Mouse (Mus musculus) heart, embryonic 10.5 days (tissue): ENCODE data around the gene Klf16. TPM values are rescaled to one million over a fixed set of nuclear protein-coding genes. Genes with fewer than 3 reads are reported as not detected.
A peak's percentile ranks its signal among the peaks of the same experiment; 100 is the strongest.

Experiments
- DNase-seq: peaks from one replicate; pipeline ENCODE4 v3.0.0-alpha.2; 2017; ENCODE audit warnings: low spot score
- H3K27ac ChIP-seq: fragments of 300-500 bp; sonication (generic); 2 replicates; pipeline ENCODE4 v1.5.1; 2016; ENCODE audit warnings: mild to moderate bottlenecking
- H3K27me3 ChIP-seq: fragments of 300-500 bp; sonication (generic); 2 replicates; pipeline ENCODE4 v1.6.1; 2016; ENCODE audit warnings: mild to moderate bottlenecking; ENCODE audit not compliant: poor library complexity, insufficient read depth, severe bottlenecking
- H3K36me3 ChIP-seq: fragments of 300-500 bp; sonication (generic); 2 replicates; pipeline ENCODE4 v1.6.1; 2016; ENCODE audit warnings: mild to moderate bottlenecking, moderate library complexity
- H3K4me1 ChIP-seq: fragments of 300-500 bp; sonication (generic); 2 replicates; pipeline ENCODE4 v1.6.1; 2016; ENCODE audit warnings: mild to moderate bottlenecking
- H3K4me3 ChIP-seq: fragments of 300-500 bp; sonication (generic); 2 replicates; pipeline ENCODE4 v1.5.1; 2016; ENCODE audit warnings: mild to moderate bottlenecking, moderate library complexity
- H3K9me3 ChIP-seq: fragments of 300-500 bp; sonication (generic); 2 replicates; pipeline ENCODE4 v1.6.1; 2016; ENCODE audit warnings: mild to moderate bottlenecking, moderate library complexity
- WGBS: fragments of 180-500 bp; shearing (Covaris S2); methylation state at CpG from one replicate; pipeline ENCODE4 v1.1.7; 2016; 5-methylcytosine and 5-hydroxymethylcytosine counted together
- polyA plus RNA-seq: library from polyadenylated mRNA; unstranded; fragments of >200 nt; fragmentation: Nextera tagmentation; extraction: Ambion mirVana; gene quantifications from 2 replicates; pipeline ENCODE4 v1.2.1, GENCODE M21; 2016

Gene Klf16
- polyA plus RNA-seq = 7.9 and 8.1 TPM in 2 replicates

- H3K27ac ChIP-seq = peak within 1 kb of the TSS; percentile 92
- peak within 1 kb of the TSS; percentile 88 for H3K4me3 ChIP-seq
- no peaks in the 10 kb centered on the region for H3K9me3 ChIP-seq
- no peaks in the 10 kb centered on the region for H3K27me3 ChIP-seq
- under 1% methylated on average over 69 of the region's 97 CpGs for WGBS
- peaks cover 70% of the 10 kb centered on the region for H3K4me1 ChIP-seq
- peak; percentile 99 for DNase-seq
- H3K36me3 ChIP-seq = peaks cover 6% of the 10 kb centered on the region
Observed at GRCm38 (mm10) chr10:80577195-80578130, at the start of gene Klf16. Gene Klf16, minus strand, starts transcription at chr10:80577321.

- Histone ChIP-seq H3K27ac (0 out of 2 replicates have a peak overlapping the region, but pooled peaks have one; percentile 17), H3K27me3 (no peaks in the 10 kb centered on the region), H3K36me3 (peaks cover 14% of the 10 kb centered on the region), H3K9me3 (no peaks in the 10 kb centered on the region), H3K4me1 (peaks cover 81% of the 10 kb centered on the region), H3K4me3 (no peak overlapping the region)
- DNase-seq = no peak
- WGBS = 85% methylated on average over 4 of the region's 4 CpGs
Observed at GRCm38 (mm10) chr10:80625764-80626163, 48.6 kb upstream of the Klf16 start.

GRCm38 (mm10) chr10:80623457-80624191 lies 46.5 kb upstream of the Klf16 start:
- Histone ChIP-seq H3K4me3 (peak overlapping the region; percentile 91), H3K27ac (peak overlapping the region; percentile 96), H3K4me1 (peaks cover 69% of the 10 kb centered on the region), H3K9me3 (no peaks in the 10 kb centered on the region), H3K27me3 (no peaks in the 10 kb centered on the region), H3K36me3 (peaks cover 7% of the 10 kb centered on the region; the same call in 1 of the 2 replicates)
- WGBS = 17% methylated on average over 15 of the region's 15 CpGs
- DNase-seq = peak; percentile 87

DNA sequence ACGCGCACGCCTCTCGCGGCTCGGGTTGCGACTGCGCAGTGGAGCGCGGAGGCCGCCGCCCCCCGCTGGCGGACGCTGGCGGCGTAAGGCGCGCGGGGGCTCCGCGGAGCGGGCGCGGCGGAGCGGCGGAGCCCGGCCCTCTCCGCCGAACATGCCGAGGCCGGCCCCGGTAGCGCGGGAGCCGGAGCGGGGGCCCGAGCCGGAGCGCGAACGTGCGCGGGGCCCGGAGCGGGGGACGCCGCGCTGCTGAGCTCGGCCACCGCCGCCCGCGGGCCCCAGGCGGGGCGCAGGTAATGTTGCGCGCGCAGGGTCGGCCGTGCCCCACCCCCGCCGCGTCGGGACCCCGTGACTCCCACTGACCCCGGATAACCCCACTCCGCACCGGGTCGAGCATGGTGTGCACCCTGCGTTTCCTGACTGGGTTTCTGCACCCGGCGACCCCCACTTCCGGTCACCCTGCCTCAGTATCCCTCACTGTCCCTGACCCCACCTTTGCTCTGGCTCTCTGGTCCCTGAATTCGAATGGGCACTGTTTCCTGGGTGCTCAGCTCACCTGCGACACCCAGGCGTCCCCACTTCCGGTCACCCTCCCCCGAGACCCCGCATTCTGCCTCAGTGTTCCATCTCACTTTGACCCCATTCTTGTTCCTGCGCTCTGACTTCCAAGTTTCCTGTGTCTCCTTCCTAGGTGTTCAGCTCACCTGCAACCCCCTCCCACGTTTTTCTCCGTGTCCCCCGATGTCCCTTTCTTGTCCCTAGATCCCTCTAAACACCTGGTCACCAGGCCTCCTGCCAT lies 45.7 kb upstream of the Klf16 start, which contains the start of gene Csnk1g2:
Gene Csnk1g2, plus strand, starts transcription at position 178 of the 796 bp plus-strand sequence.
- DNase-seq = peak; percentile 84

GRCm38 (mm10) chr10:80621940-80622660 lies 45.0 kb upstream of the Klf16 start:
- Histone ChIP-seq H3K4me3 (peak overlapping the region; percentile 91), H3K4me1 (peaks cover 55% of the 10 kb centered on the region), H3K36me3 (peaks cover 7% of the 10 kb centered on the region; the same call in 1 of the 2 replicates), H3K9me3 (no peaks in the 10 kb centered on the region), H3K27me3 (no peaks in the 10 kb centered on the region), H3K27ac (peak overlapping the region; percentile 96)
- under 1% methylated on average over 64 of the region's 64 CpGs for WGBS
- peak; percentile 100 for DNase-seq

More for the DNA sequence above, 45.7 kb upstream of the Klf16 start, which contains the start of gene Csnk1g2:
- 2% methylated on average over 85 of the region's 85 CpGs for WGBS
- H3K9me3 ChIP-seq = no peaks in the 10 kb centered on the region
- H3K4me3 ChIP-seq = peak within 1 kb of the TSS; percentile 91
- no peaks in the 10 kb centered on the region for H3K27me3 ChIP-seq
- H3K4me1 ChIP-seq = peaks cover 62% of the 10 kb centered on the region
- H3K36me3 ChIP-seq = peaks cover 7% of the 10 kb centered on the region; the same call in 1 of the 2 replicates
- H3K27ac ChIP-seq = peak within 1 kb of the TSS; percentile 96

GRCm38 (mm10) chr10:80621690-80621939 lies 44.5 kb upstream of the Klf16 start:
- no peak for DNase-seq
- H3K27me3 ChIP-seq = no peaks in the 10 kb centered on the region
- WGBS = 4% methylated on average over 9 of the region's 9 CpGs

DNA sequence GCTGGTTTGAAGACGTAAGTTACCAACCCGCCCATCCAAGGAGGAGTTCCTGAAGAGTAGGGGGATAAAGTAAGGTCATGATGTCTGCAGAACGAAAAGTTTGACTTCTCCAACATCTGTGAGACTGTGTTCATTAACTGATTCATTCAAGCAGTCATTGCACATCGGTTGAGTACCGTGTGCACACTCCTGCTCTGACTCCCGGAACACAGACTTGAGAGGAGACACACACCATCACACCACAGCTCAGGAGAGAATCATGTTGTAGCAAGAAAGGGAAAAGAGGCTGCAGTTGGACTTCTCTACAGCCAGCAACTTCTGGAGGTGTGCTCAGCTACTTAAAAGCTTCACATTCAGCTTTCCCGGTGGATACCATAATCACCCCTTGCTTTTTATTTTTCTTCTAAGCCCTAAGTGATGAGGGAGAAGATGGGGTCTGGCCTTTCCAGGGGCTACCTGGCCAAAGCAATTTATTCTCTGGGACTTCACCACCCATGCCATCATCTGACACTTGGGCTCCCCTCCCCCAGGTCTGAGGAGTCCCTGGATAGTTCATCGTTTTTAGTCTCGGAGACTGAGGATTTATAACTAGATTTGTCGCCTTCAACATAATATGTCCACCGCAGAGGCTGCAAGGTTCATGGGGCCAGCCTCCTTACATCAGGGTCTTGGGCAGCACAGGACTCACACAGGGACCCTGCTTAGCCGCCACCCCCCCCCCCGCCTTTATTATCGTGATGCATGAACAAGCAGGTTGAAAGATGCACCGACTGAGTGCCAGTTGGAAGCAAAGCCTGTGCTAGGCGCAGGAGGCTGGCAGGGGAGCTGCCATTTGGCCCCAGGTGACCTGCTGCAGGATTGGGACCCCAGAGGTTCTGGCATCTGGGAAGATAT lies 43.9 kb upstream of the Klf16 start:
- Histone ChIP-seq H3K27ac (peak overlapping the region; percentile 96), H3K4me1 (peaks cover 47% of the 10 kb centered on the region)
- 59% methylated on average over 16 of the region's 16 CpGs for WGBS

More at GRCm38 (mm10) chr10:80621690-80621939, 44.5 kb upstream of the Klf16 start:
- Histone ChIP-seq H3K9me3 (no peaks in the 10 kb centered on the region), H3K4me1 (peaks cover 53% of the 10 kb centered on the region), H3K4me3 (peak overlapping the region; percentile 91), H3K27ac (peak overlapping the region; percentile 96), H3K36me3 (peaks cover 7% of the 10 kb centered on the region; the same call in 1 of the 2 replicates)

GRCm38 (mm10) chr10:80620365-80620764 lies 43.2 kb upstream of the Klf16 start:
- Histone ChIP-seq H3K9me3 (no peaks in the 10 kb centered on the region), H3K4me3 (no peak overlapping the region), H3K27me3 (no peaks in the 10 kb centered on the region), H3K4me1 (peaks cover 40% of the 10 kb centered on the region), H3K27ac (peak overlapping the region; percentile 96; the same call in 1 of the 2 replicates), H3K36me3 (peaks cover 9% of the 10 kb centered on the region)
- no peak for DNase-seq
- WGBS = 81% methylated on average over 9 of the region's 9 CpGs

More for the DNA sequence above, 43.9 kb upstream of the Klf16 start:
- Histone ChIP-seq H3K27me3 (no peaks in the 10 kb centered on the region), H3K9me3 (no peaks in the 10 kb centered on the region), H3K4me3 (peak overlapping the region; percentile 91), H3K36me3 (peaks cover 7% of the 10 kb centered on the region; the same call in 1 of the 2 replicates)
- DNase-seq = no peak

GRCm38 (mm10) chr10:80619465-80620244 lies 42.5 kb upstream of the Klf16 start:
- Histone ChIP-seq H3K4me1 (peaks cover 33% of the 10 kb centered on the region), H3K27ac (peak overlapping the region; percentile 64; the same call in 1 of the 2 replicates), H3K27me3 (no peaks in the 10 kb centered on the region), H3K9me3 (no peaks in the 10 kb centered on the region), H3K4me3 (no peak overlapping the region), H3K36me3 (peaks cover 13% of the 10 kb centered on the region)
- WGBS = 27% methylated on average over 8 of the region's 8 CpGs
- DNase-seq = no peak

- Histone ChIP-seq H3K27me3 (no peaks in the 10 kb centered on the region), H3K4me3 (no peak overlapping the region), H3K4me1 (peaks cover 18% of the 10 kb centered on the region), H3K36me3 (peaks cover 28% of the 10 kb centered on the region), H3K9me3 (no peaks in the 10 kb centered on the region), H3K27ac (no peak overlapping the region)
- no peak for DNase-seq
- 60% methylated on average over 9 of the region's 9 CpGs for WGBS
Observed at GRCm38 (mm10) chr10:80618181-80618580, 41.1 kb upstream of the Klf16 start.
